Mouse (Mus musculus) midbrain, embryonic 14.5 days (tissue): ENCODE measurements around the gene Tnxb. TPM values are rescaled to one million over a fixed set of nuclear protein-coding genes. Genes with fewer than 3 reads are reported as not detected.
A peak's percentile ranks its signal among the peaks of the same experiment; 100 is the strongest.

ENCODE experiments used
- ATAC-seq: fragments of 200-750 bp; cut with Nextera tagmentation; 2 replicates; pipeline ENCODE4 v1.8.0; 2017; ENCODE audit warnings: moderate number of reproducible peaks, moderate library complexity; ENCODE audit not compliant: low FRiP score, low TSS enrichment
- DNase-seq: peaks from one replicate; pipeline ENCODE4 v3.0.0-alpha.2; 2015
- H3K27ac ChIP-seq: fragments of 300-500 bp; sonication (generic); replicated peaks from 2 replicates; pipeline ENCODE4 v1.5.1; 2014; ENCODE audit warnings: mild to moderate bottlenecking, low read depth, low read length, moderate library complexity
- H3K27me3 ChIP-seq: fragments of 300-500 bp; sonication (generic); 2 replicates; pipeline ENCODE4 v1.6.1; 2014; ENCODE audit warnings: low read length, control low read depth, mixed read lengths; ENCODE audit not compliant: control insufficient read depth, insufficient read depth
- H3K36me3 ChIP-seq: fragments of 300-500 bp; sonication (generic); 2 replicates; pipeline ENCODE4 v1.6.1; 2014; ENCODE audit warnings: low read length, control low read depth; ENCODE audit not compliant: control insufficient read depth, insufficient read depth
- H3K4me1 ChIP-seq: fragments of 300-500 bp; sonication (generic); 2 replicates; pipeline ENCODE4 v1.6.1; 2014; ENCODE audit warnings: mild to moderate bottlenecking, antibody characterized with exemption, low read length, control low read depth; ENCODE audit not compliant: control insufficient read depth, insufficient read depth
- H3K4me2 ChIP-seq: fragments of 300-500 bp; sonication (generic); 2 replicates; pipeline ENCODE4 v1.6.1; 2014; ENCODE audit warnings: mild to moderate bottlenecking, low read length, moderate library complexity
- H3K4me3 ChIP-seq: fragments of 300-500 bp; sonication (generic); replicated peaks from 2 replicates; pipeline ENCODE4 v1.5.1; 2014; ENCODE audit warnings: low read depth, low read length
- H3K9ac ChIP-seq: fragments of 300-500 bp; sonication (generic); replicated peaks from 2 replicates; pipeline ENCODE4 v1.6.1; 2014; ENCODE audit warnings: mild to moderate bottlenecking, low read length, moderate library complexity
- H3K9me3 ChIP-seq: fragments of 300-500 bp; sonication (generic); 2 replicates; pipeline ENCODE4 v1.6.1; 2016; ENCODE audit warnings: low read length, control low read depth, mixed read lengths; ENCODE audit not compliant: control insufficient read depth
- WGBS: fragments of 180-500 bp; shearing (Covaris S2); extraction: QIAGEN DNeasy Blood & Tissue Kit; methylation state at CpG from one replicate; pipeline ENCODE4 v1.1.7; 2014; 5-methylcytosine and 5-hydroxymethylcytosine counted together
- polyA plus RNA-seq: library from polyadenylated mRNA; unstranded; fragments of >200 nt; fragmentation: Nextera tagmentation; extraction: Ambion mirVana; gene quantifications from 2 replicates; pipeline ENCODE4 v1.2.1, GENCODE M21; 2014

The Tnxb gene
- polyA plus RNA-seq, 1 experiment from 2014 or later: 0.24 TPM

- peak; percentile 97 for DNase-seq
- Histone ChIP-seq H3K4me1 (peaks cover 20% of the 10 kb centered on the region), H3K27me3 (no peaks in the 10 kb centered on the region), H3K4me3 (peak within 1 kb of the TSS; percentile 95), H3K27ac (peak within 1 kb of the TSS; percentile 79), H3K9ac (peak within 1 kb of the TSS; percentile 85), H3K4me2 (peak within 1 kb of the TSS; percentile 78), H3K9me3 (no peaks in the 10 kb centered on the region), H3K36me3 (peaks cover 38% of the 10 kb centered on the region)
- 2% methylated on average over 66 of the region's 66 CpGs for WGBS
- peak; percentile 96 for ATAC-seq
Observed at GRCm38 (mm10) chr17:34646906-34647787, 23.2 kb upstream of the Tnxb start, which contains the start of gene Atf6b. TSS of gene Atf6b (plus strand) at chr17:34647146.

DNA sequence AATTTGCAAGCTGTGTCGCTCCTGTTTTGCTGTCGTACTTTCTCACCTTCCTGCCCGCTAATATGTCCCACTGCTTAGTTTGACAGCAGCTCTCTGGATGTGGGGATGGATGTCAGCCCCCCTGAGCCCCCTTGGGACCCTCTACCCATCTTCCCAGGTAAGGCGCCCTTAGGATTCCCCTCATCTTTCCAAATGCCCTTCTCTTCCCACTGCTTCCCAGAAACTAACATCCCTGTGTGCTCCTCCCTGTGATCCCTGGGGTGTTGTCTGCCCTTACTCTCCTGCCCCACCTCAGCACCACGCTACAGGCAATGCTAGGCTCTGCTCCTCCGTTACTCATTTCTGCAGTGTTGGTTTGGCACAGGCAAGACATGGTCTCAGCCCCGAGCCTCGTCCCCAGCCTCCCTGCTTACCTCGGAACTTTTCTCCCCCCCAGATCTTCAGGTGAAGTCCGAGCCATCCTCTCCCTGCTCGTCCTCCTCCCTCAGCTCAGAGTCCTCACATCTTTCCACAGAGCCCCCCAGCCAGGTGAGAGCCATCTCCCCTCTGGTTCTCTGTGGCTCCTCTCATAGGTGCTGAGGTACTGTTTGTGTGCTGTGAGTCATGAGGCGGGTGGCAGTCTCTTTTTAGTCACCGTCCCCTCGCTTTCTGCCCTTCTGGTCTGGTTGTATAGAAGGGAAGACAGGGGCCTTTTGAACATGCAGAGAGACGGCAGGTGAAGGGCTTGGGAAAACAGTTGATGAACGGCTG is 22.0 kb upstream of the Tnxb start:
- no peak for ATAC-seq

DNA sequence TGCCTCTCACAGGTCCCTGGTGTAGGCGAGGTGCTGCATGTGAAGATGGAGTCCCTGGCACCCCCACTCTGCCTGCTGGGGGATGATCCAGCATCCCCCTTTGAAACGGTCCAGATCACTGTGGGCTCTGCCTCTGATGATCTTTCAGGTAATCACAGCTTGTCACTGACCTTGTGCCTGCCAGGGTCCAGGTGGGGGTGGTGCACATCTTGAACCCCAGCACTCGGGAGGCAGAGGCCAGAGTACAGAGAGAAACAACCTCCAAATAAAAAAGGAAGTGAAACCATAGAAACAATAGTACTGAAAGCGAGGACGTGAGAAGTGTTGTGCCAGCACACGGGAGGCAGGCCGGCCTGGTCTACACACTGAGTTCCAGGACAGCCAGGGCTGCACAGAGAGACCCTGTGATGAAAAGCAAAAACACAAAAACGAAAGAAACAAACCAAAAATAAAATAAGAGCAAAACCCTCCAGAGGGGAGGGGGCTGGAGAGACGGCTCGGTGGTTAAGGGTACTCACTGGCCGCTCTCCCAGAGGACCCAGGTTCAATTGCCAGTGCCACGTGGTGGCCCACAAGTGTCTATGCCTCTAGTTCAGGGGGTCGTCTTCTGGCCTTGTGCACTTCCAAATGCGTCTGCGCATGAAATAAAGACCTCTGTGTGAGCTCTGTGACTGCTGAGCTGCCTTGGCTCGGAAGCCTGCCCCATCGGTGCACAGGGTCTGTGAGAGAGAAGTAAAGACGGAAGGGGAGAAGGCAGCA is 21.1 kb upstream of the Tnxb start:
- no peak overlapping the region for H3K4me2 ChIP-seq
- H3K9ac ChIP-seq: no peak overlapping the region
- H3K4me3 ChIP-seq: no peak overlapping the region
- H3K36me3 ChIP-seq: peaks cover 57% of the 10 kb centered on the region
- H3K9me3 ChIP-seq: no peaks in the 10 kb centered on the region
- ATAC-seq (no peak), DNase-seq (no peak)
- H3K4me1 ChIP-seq: peaks cover 20% of the 10 kb centered on the region
- WGBS: 94% methylated on average over 18 of the region's 18 CpGs
- H3K27ac ChIP-seq: no peak overlapping the region
- no peaks in the 10 kb centered on the region for H3K27me3 ChIP-seq

More for the DNA sequence above, 22.0 kb upstream of the Tnxb start:
- Histone ChIP-seq H3K4me1 (peaks cover 20% of the 10 kb centered on the region), H3K27ac (no peak overlapping the region), H3K27me3 (no peaks in the 10 kb centered on the region), H3K4me3 (peak overlapping the region; percentile 95), H3K4me2 (peak overlapping the region; percentile 78), H3K9ac (no peak overlapping the region), H3K9me3 (no peaks in the 10 kb centered on the region), H3K36me3 (peaks cover 50% of the 10 kb centered on the region)
- WGBS: 86% methylated on average over 16 of the region's 16 CpGs
- DNase-seq: no peak

DNA sequence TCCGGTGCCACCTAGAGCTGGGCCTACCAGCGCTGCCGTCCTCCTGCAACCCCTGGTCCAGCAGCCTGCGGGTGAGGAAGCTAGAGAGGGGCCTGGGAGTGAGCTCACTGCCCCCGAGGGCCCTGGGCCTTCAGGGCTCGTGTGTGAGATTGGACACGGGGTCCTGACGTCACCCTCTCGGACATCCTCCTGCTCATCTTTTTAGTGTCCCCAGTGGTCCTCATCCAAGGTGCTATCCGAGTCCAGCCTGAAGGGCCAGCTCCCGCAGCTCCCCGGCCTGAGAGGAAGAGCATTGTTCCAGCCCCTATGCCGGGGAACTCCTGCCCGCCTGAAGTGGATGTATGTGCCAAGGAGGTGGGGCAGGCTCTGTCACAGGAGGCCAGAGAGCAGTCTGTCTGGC is 19.6 kb upstream of the Tnxb start:
- Histone ChIP-seq H3K27ac (no peak overlapping the region), H3K4me1 (peaks cover 11% of the 10 kb centered on the region), H3K27me3 (no peaks in the 10 kb centered on the region), H3K36me3 (peaks cover 71% of the 10 kb centered on the region), H3K9ac (no peak overlapping the region), H3K4me2 (no peak overlapping the region), H3K9me3 (no peaks in the 10 kb centered on the region), H3K4me3 (no peak overlapping the region)
- DNase-seq: no peak
- 91% methylated on average over 14 of the region's 14 CpGs for WGBS
- no peak for ATAC-seq

DNA sequence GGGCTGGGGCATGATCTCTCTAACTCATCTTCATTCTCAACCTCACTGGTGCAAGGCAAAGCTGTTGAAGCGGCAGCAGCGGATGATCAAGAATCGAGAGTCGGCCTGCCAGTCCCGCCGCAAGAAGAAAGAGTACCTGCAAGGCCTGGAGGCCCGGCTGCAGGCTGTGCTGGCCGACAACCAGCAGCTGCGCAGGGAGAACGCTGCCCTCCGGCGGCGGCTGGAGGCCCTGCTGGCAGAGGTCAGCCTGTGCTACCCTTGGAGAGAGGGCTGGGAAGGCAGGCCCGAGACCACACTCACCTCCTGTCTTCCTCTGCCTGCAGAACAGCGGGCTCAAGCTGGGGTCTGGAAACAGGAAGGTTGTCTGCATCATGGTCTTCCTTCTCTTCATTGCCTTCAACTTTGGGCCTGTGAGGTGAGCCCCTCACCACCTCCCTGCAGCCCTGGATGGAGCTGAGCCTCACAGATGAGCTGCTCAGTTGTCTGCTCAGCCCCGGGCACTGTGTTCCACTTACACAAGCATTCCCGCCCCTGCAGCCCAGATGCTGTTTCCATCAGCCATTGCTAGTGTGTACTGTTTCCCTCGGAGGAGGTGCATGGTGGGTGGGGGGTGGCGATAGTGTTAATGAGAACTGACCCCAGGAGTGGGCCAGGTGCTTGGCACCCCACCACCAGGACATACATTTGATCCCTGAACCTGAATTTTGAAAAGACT is 18.7 kb upstream of the Tnxb start:
- whole genome bisulfite sequencing: 49% methylated on average over 19 of the region's 19 CpGs
- no peaks in the 10 kb centered on the region for H3K9me3 ChIP-seq
- H3K4me1 ChIP-seq: peaks cover 8% of the 10 kb centered on the region
- no peak overlapping the region for H3K4me3 ChIP-seq
- DNase-seq: peak; percentile 58
- no peak overlapping the region for H3K27ac ChIP-seq
- H3K36me3 ChIP-seq: peaks cover 71% of the 10 kb centered on the region
- no peaks in the 10 kb centered on the region for H3K27me3 ChIP-seq
- no peak for ATAC-seq
- H3K4me2 ChIP-seq: no peak overlapping the region
- H3K9ac ChIP-seq: no peak overlapping the region

GRCm38 (mm10) chr17:34652546-34652945 is 17.8 kb upstream of the Tnxb start:
- no peak for DNase-seq
- H3K4me3 ChIP-seq: no peak overlapping the region
- no peak for ATAC-seq
- H3K9me3 ChIP-seq: no peaks in the 10 kb centered on the region
- no peak overlapping the region for H3K27ac ChIP-seq
- H3K9ac ChIP-seq: no peak overlapping the region
- 89% methylated on average over 10 of the region's 10 CpGs for WGBS
- H3K27me3 ChIP-seq: no peaks in the 10 kb centered on the region
- no peak overlapping the region for H3K4me2 ChIP-seq
- peaks cover 7% of the 10 kb centered on the region for H3K4me1 ChIP-seq
- peaks cover 71% of the 10 kb centered on the region for H3K36me3 ChIP-seq

DNA sequence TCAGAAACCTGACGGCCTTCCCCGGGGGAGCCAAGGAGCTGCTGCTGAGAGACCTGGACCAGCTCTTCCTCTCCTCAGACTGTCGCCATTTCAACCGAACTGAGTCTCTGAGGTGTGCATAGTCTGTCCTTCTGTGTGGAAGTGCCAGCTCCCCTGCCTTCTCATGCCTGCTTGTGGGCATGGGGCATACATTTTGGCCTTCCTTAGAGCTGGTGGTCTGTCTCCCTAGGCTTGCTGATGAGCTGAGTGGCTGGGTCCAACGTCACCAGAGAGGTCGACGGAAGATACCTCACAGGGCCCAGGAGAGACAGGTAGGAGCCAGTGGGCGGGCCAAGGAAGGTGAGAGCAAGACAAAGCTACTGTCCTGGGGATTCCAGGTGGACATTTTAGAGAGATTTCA is 17.4 kb upstream of the Tnxb start:
- Histone ChIP-seq H3K36me3 (peaks cover 71% of the 10 kb centered on the region), H3K4me1 (peaks cover 3% of the 10 kb centered on the region), H3K9me3 (no peaks in the 10 kb centered on the region), H3K4me2 (no peak overlapping the region), H3K27ac (no peak overlapping the region), H3K9ac (no peak overlapping the region), H3K27me3 (no peaks in the 10 kb centered on the region), H3K4me3 (no peak overlapping the region)
- no peak for DNase-seq
- 94% methylated on average over 8 of the region's 8 CpGs for WGBS
- no peak for ATAC-seq

DNA sequence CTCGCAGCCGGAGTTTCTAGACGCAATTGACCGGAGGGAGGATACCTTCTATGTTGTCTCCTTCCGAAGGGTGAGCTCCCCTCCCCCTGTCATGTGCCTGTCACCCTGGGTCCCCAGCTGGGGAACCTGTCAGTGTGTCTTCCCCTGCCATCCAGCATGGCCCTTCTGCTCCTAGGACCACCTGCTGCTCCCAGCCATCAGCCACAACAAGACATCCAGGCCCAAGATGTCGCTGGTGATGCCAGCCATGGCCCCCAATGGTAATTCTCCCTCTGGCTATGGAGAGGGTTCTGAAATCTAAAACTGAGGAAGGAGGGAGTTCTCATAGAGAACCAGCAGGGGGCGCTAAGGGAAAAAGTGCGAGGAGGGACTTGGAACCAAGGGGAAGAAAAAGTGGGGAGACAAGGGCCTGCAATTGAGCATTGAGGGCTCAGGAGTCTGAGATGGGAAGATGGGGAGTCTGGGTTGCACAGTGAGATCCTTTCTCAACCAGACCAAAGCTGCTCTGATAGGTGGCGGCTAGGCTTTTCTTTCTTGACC is 16.5 kb upstream of the Tnxb start:
- Histone ChIP-seq H3K27ac (no peak overlapping the region), H3K4me1 (no peaks in the 10 kb centered on the region), H3K4me2 (no peak overlapping the region), H3K36me3 (peaks cover 66% of the 10 kb centered on the region), H3K27me3 (no peaks in the 10 kb centered on the region), H3K9me3 (no peaks in the 10 kb centered on the region), H3K4me3 (no peak overlapping the region), H3K9ac (no peak overlapping the region)
- 66% methylated on average over 9 of the region's 9 CpGs for WGBS
- DNase-seq (peak; percentile 77), ATAC-seq (no peak)
